Mouse (Mus musculus) MEL (cell line): ENCODE results near the gene March10. TPM values are rescaled to one million over a fixed set of nuclear protein-coding genes. Genes with fewer than 3 reads are reported as not detected.

ENCODE experiments used
- DNase-seq: peaks from one replicate; pipeline ENCODE4 v3.0.0; 2011; ENCODE audit warnings: low read depth, low spot score
- H3K27ac ChIP-seq: 2 replicates; pipeline ENCODE4 v1.5.1; 2012; ENCODE audit warnings: low read depth, mild to moderate bottlenecking, control low read depth, low read length, moderate library complexity; ENCODE audit not compliant: control insufficient read depth
- H3K27me3 ChIP-seq, 2 experiments: fragments of 150-350 bp in 1 of 2; sonication (generic) in 1 of 2; 2 replicates each; pipeline ENCODE4 v1.6.1; 2012; ENCODE audit warnings: low read length in 2 of 2, mild to moderate bottlenecking in 2 of 2, improper control_type of control experiment in 1 of 2, moderate library complexity in 1 of 2; ENCODE audit not compliant: insufficient read depth in 2 of 2, control insufficient read depth in 1 of 2
- H3K36me3 ChIP-seq, 2 experiments: 2 replicates each; pipeline ENCODE4 v1.6.1; 2012 to 2014; ENCODE audit warnings: low read length in 2 of 2, improper control_type of control experiment in 1 of 2, inconsistent platforms in 1 of 2, mild to moderate bottlenecking in 1 of 2; ENCODE audit not compliant: insufficient read depth in 2 of 2, control insufficient read depth in 1 of 2
- H3K4me1 ChIP-seq, 2 experiments: fragments of 150-350 bp in 1 of 2; sonication (generic) in 1 of 2; 2 replicates each; pipeline ENCODE4 v1.6.1; 2012; ENCODE audit warnings: low read length in 2 of 2, improper control_type of control experiment in 1 of 2, mild to moderate bottlenecking in 1 of 2; ENCODE audit not compliant: insufficient read depth in 2 of 2, control insufficient read depth in 1 of 2
- H3K4me3 ChIP-seq, 2 experiments: fragments of 150-350 bp in 1 of 2; sonication (generic) in 1 of 2; 2 replicates each; pipeline ENCODE4 v1.5.1; 2012; ENCODE audit warnings: low read depth in 2 of 2, low read length in 2 of 2, mild to moderate bottlenecking in 2 of 2, moderate library complexity in 2 of 2, control low read depth in 1 of 2, improper control_type of control experiment in 1 of 2; ENCODE audit not compliant: control insufficient read depth in 1 of 2, insufficient read depth in 1 of 2
- H3K79me2 ChIP-seq: 2 replicates; pipeline ENCODE4 v1.6.1; 2012; ENCODE audit warnings: mild to moderate bottlenecking, low read length, moderate library complexity; ENCODE audit not compliant: control insufficient read depth, poor library complexity, insufficient read depth
- H3K9ac ChIP-seq: 2 replicates; pipeline ENCODE4 v1.6.1; 2012; ENCODE audit warnings: low read depth, mild to moderate bottlenecking, control low read depth, low read length, moderate library complexity; ENCODE audit not compliant: control insufficient read depth, poor library complexity, severe bottlenecking
- H3K9me3 ChIP-seq: fragments of 150-350 bp; sonication (generic); replicated peaks from 2 replicates; pipeline ENCODE4 v1.6.1; 2012; ENCODE audit warnings: mild to moderate bottlenecking, low read length, improper control_type of control experiment, moderate library complexity; ENCODE audit not compliant: insufficient read depth
- BHLHE40 ChIP-seq: IDR thresholded peaks from 2 replicates; pipeline ENCODE4 v1.6.1; 2012; ENCODE audit warnings: low read depth, mild to moderate bottlenecking, inconsistent platforms, low read length, improper control_type of control experiment, borderline replicate concordance
- CTCF ChIP-seq, 3 experiments: IDR thresholded peaks in 2 of 3; conservative IDR thresholded peaks in 1 of 3; 2 replicates each; pipeline ENCODE4 v1.5.1; 2011 to 2012; ENCODE audit warnings: low read length in 3 of 3, low read depth in 2 of 3, mild to moderate bottlenecking in 2 of 3, improper control_type of control experiment in 1 of 3, inconsistent platforms in 1 of 3, mixed read lengths in 1 of 3, moderate library complexity in 1 of 3; ENCODE audit not compliant: control insufficient read depth in 1 of 3, insufficient read depth in 1 of 3, poor library complexity in 1 of 3, severe bottlenecking in 1 of 3
- ELF1 ChIP-seq: IDR thresholded peaks from 2 replicates; pipeline ENCODE4 v1.6.1; 2014; ENCODE audit warnings: low read depth, mild to moderate bottlenecking, inconsistent platforms, low read length, improper control_type of control experiment, moderate library complexity
- ETS1 ChIP-seq: IDR thresholded peaks from 2 replicates; pipeline ENCODE4 v1.6.1; 2012; ENCODE audit warnings: low read depth, mild to moderate bottlenecking, inconsistent platforms, low read length, improper control_type of control experiment, moderate library complexity
- MAFK ChIP-seq: IDR thresholded peaks from 2 replicates; pipeline ENCODE4 v1.6.1; 2011; ENCODE audit warnings: low read depth, mild to moderate bottlenecking, low read length, improper control_type of control experiment, borderline replicate concordance
- MAX ChIP-seq: IDR thresholded peaks from 2 replicates; pipeline ENCODE4 v1.6.1; 2011; ENCODE audit warnings: low read length, improper control_type of control experiment
- MEF2A ChIP-seq: IDR thresholded peaks from 2 replicates; pipeline ENCODE4 v1.6.1; 2014; ENCODE audit warnings: low read depth, mild to moderate bottlenecking, inconsistent platforms, low read length, improper control_type of control experiment; ENCODE audit not compliant: poor library complexity, insufficient replicate concordance, severe bottlenecking; ENCODE audit errors: extremely low read depth
- MXI1 ChIP-seq: IDR thresholded peaks from 2 replicates; pipeline ENCODE4 v1.6.1; 2011; ENCODE audit warnings: mild to moderate bottlenecking, low read depth, low read length, improper control_type of control experiment
- MYC ChIP-seq: IDR thresholded peaks from 2 replicates; pipeline ENCODE4 v1.6.1; 2011; ENCODE audit warnings: low read depth, mild to moderate bottlenecking, low read length, improper control_type of control experiment, moderate library complexity
- NRF1 ChIP-seq: IDR thresholded peaks from 2 replicates; pipeline ENCODE4 v1.6.1; 2014; ENCODE audit warnings: low read depth, mild to moderate bottlenecking, inconsistent platforms, low read length, improper control_type of control experiment, moderate library complexity; ENCODE audit not compliant: poor library complexity, insufficient read depth, severe bottlenecking
- POLR2A ChIP-seq, 2 experiments: IDR thresholded peaks; 2 replicates each; pipeline ENCODE4 v1.6.1; 2011 to 2012; ENCODE audit warnings: low read length in 2 of 2, mild to moderate bottlenecking in 2 of 2, control low read depth in 1 of 2, improper control_type of control experiment in 1 of 2, low read depth in 1 of 2, moderate library complexity in 1 of 2; ENCODE audit not compliant: control insufficient read depth in 1 of 2, insufficient read depth in 1 of 2, poor library complexity in 1 of 2
- RAD21 ChIP-seq: IDR thresholded peaks from 2 replicates; pipeline ENCODE4 v1.6.1; 2011; ENCODE audit warnings: mild to moderate bottlenecking, low read depth, low read length, improper control_type of control experiment
- RCOR1 ChIP-seq: IDR thresholded peaks from 2 replicates; pipeline ENCODE4 v1.6.1; 2012; ENCODE audit warnings: low read depth, mild to moderate bottlenecking, inconsistent platforms, low read length, improper control_type of control experiment
- USF1 ChIP-seq: IDR thresholded peaks from 2 replicates; pipeline ENCODE4 v1.6.1; 2014; ENCODE audit warnings: low read depth, mild to moderate bottlenecking, inconsistent platforms, low read length, improper control_type of control experiment, moderate library complexity
- ZKSCAN1 ChIP-seq: IDR thresholded peaks from 2 replicates; pipeline ENCODE4 v1.6.1; 2012; ENCODE audit warnings: low read depth, mild to moderate bottlenecking, inconsistent platforms, low read length, improper control_type of control experiment, moderate library complexity
- ZMIZ1 ChIP-seq: IDR thresholded peaks from 2 replicates; pipeline ENCODE4 v1.6.1; 2012; ENCODE audit warnings: low read depth, mild to moderate bottlenecking, inconsistent platforms, low read length, improper control_type of control experiment, moderate library complexity
- polyA plus RNA-seq, 2 experiments: library from polyadenylated mRNA; stranded (reverse) in 1 of 2; unstranded in 1 of 2; fragments of >175 nt in 1 of 2; fragments of >200 nt in 1 of 2; gene quantifications; 2 replicates each; pipeline versions ENCODE4 v1.2.1 to v1.2.4; 2012; ENCODE audit warnings: low replicate concordance in 2 of 2, low read depth in 1 of 2; ENCODE audit not compliant: insufficient read length in 2 of 2, insufficient read depth in 1 of 2, missing spikeins in 1 of 2
- total RNA-seq: library from RNA; depleted of rRNA; stranded (reverse); fragments of 300-350 nt; gene quantifications from 2 replicates; pipeline ENCODE4 v1.2.3, GENCODE M21; 2012

Gene March10
- total and polyA plus RNA-seq, 3 experiments = not detected

GRCm38 (mm10) chr11:105467266-105467665 lies 10.7 kb upstream of the March10 start:
- no peaks in the 10 kb centered on the region; a peak in 2 of 4 replicates for H3K27me3 ChIP-seq
- no peak overlapping the region for H3K27ac ChIP-seq
- no peaks in the 10 kb centered on the region for H3K79me2 ChIP-seq
- DNase-seq = no peak
- H3K4me1 ChIP-seq = no peaks in the 10 kb centered on the region
- no peaks in the 10 kb centered on the region for H3K36me3 ChIP-seq
- no peak overlapping the region for H3K9ac ChIP-seq
- no peaks in the 10 kb centered on the region for H3K9me3 ChIP-seq
- TF ChIP-seq MAX = no peak
- TF ChIP-seq ZKSCAN1 = no peak
- no peak for TF ChIP-seq USF1
- TF ChIP-seq MYC = no peak
- TF ChIP-seq BHLHE40 = no peak
- no peak for TF ChIP-seq MEF2A
- no peak for TF ChIP-seq CTCF (IDR thresholded peaks at IDR 0.05 in 2 of 3, conservative IDR thresholded peaks at IDR 0.05 in 1 of 3; ENCODE audit: control insufficient read depth in 1 of 3, insufficient read depth in 1 of 3, low read depth in 2 of 3, low read length in 3 of 3, poor library complexity in 1 of 3, severe bottlenecking in 1 of 3)
- no peak for TF ChIP-seq MXI1
- TF ChIP-seq MAFK = no peak
- TF ChIP-seq POLR2A (IDR thresholded peaks at IDR 0.05; ENCODE audit: control insufficient read depth in 1 of 2, insufficient read depth in 1 of 2, low read depth in 1 of 2, low read length in 2 of 2, poor library complexity in 1 of 2) = no peak
- no peak for TF ChIP-seq RAD21
- no peak overlapping the region for H3K4me3 ChIP-seq

GRCm38 (mm10) chr11:105466756-105467155 lies 10.2 kb upstream of the March10 start:
- no peak overlapping the region for H3K27ac ChIP-seq
- H3K4me3 ChIP-seq = no peak overlapping the region
- H3K27me3 ChIP-seq = no peaks in the 10 kb centered on the region; a peak in 2 of 4 replicates
- DNase-seq = peak; percentile 27
- no peaks in the 10 kb centered on the region for H3K9me3 ChIP-seq
- no peaks in the 10 kb centered on the region for H3K36me3 ChIP-seq
- H3K9ac ChIP-seq = no peak overlapping the region
- H3K4me1 ChIP-seq = no peaks in the 10 kb centered on the region
- H3K79me2 ChIP-seq = no peaks in the 10 kb centered on the region
- no peak for TF ChIP-seq ELF1
- TF ChIP-seq MAFK = no peak
- no peak for TF ChIP-seq ETS1
- TF ChIP-seq MXI1 = no peak
- no peak for TF ChIP-seq NRF1
- 0 out of 2 replicates have a peak, but pooled peaks have one; percentile 9 for TF ChIP-seq RCOR1
- TF ChIP-seq ZMIZ1 = no peak
- no peak for TF ChIP-seq CTCF (IDR thresholded peaks at IDR 0.05 in 2 of 3, conservative IDR thresholded peaks at IDR 0.05 in 1 of 3; ENCODE audit: control insufficient read depth in 1 of 3, insufficient read depth in 1 of 3, low read depth in 2 of 3, low read length in 3 of 3, poor library complexity in 1 of 3, severe bottlenecking in 1 of 3)
